In genomic region chr9:21238733-21239464, GRCm38 (mm10) we compare ENCODE assay signal across 8 mouse cellular contexts. TPM values are rescaled to one million over a fixed set of nuclear protein-coding genes. Genes with fewer than 3 reads are reported as not detected.
DNase-seq lines count a peak whose midpoint lies in the region; ATAC-seq and TF ChIP-seq lines count a peak whose summit lies in the region.

Keap1 (minus strand) TSS chr9:21239361.

- intact Hi-C loops in left cerebral cortex, postnatal 14 days (cut with DNase I): loop anchor here (10.0 kb wide), 1 partner anchor 116 kb away; no protein-coding TSS in a partner anchor

- 0 out of 2 replicates have a peak, but pooled peaks have one; percentile 35 for TF ChIP-seq POLR2A in cortical plate, adult 2 months (IDR thresholded peaks at IDR 0.05; ENCODE audit: extremely low read depth, insufficient read depth, low read length)

- peaks cover 4% of the 10 kb centered on the region for H3K4me1 ChIP-seq in cortical plate, adult 2 months (ENCODE audit: control insufficient read depth, insufficient read depth, low read length)

- H3K4me3 ChIP-seq in cortical plate, adult 2 months (ENCODE audit: insufficient read depth, low read length): peak within 1 kb of the TSS; percentile 92

- DNase-seq in gastrocnemius, postnatal 10 days: peak; percentile 85
- peak; percentile 89 for DNase-seq in induced T-regulatory cell, adult 2 months (ENCODE audit: low read depth)
- DNase-seq in left cerebral cortex, postnatal 14 days (ENCODE audit: low spot score in 2 of 2): peak; percentile 54 to 69
- peak; percentile 83 for DNase-seq in right cerebral cortex, postnatal 25 days
- DNase-seq in urinary bladder, postnatal 4 days (ENCODE audit: low spot score in 2 of 2): peak; percentile 77 to 85

- peak; percentile 51 for ATAC-seq in activated CD4-positive, CD25-positive, alpha-beta regulatory T cell, adult 4 months
- peak; percentile 53 for ATAC-seq in megakaryocyte-erythroid progenitor cell, adult 5-6 weeks (replicated peaks; ENCODE audit: low FRiP score, low TSS enrichment, poor library complexity, severe bottlenecking)

- H3K27ac ChIP-seq in cortical plate, adult 2 months (ENCODE audit: insufficient read depth, low read length): peak within 1 kb of the TSS; percentile 98

- TF ChIP-seq CTCF in cortical plate, adult 2 months (IDR thresholded peaks at IDR 0.05; ENCODE audit: extremely low read depth, insufficient read depth, low read length): no peak

RNA-seq across cellular contexts. Expression of gene Keap1, which starts in this region (rescaled TPM):
- 10 to 100 TPM; 16.9 to 30.0 TPM for polyA plus RNA-seq in activated CD4-positive, CD25-positive, alpha-beta regulatory T cell, adult 4 months (2017; shearing (Covaris generic))
- 62.3 and 65.9 TPM in 2 replicates for polyA plus RNA-seq in cortical plate, adult 2 months (2012; rRNA removed)
- 10 to 100 TPM; 59.6 to 60.9 TPM for total RNA-seq in gastrocnemius, postnatal 10 days (2021)
- 10 to 100 TPM; 47.2 to 50.5 TPM for total RNA-seq in left cerebral cortex, postnatal 14 days (2021)
- total RNA-seq in megakaryocyte-erythroid progenitor cell, adult 5-6 weeks (2014; fragmentation: Nextera tagmentation): 25.3 and 27.2 TPM in 2 replicates
- total RNA-seq in megakaryocyte-erythroid progenitor cell, adult 5-6 weeks (2017): 32.7 and 39.8 TPM in 2 replicates

Comparison
In these comparisons a context has a peak if more than half of its experiments do, and no peak if none do; other contexts are left out.
1. Peak in every context shown above with its lines: DNase-seq, ATAC-seq, H3K4me3 ChIP-seq and H3K27ac ChIP-seq.